Mouse (Mus musculus) bone marrow, adult 2 months (tissue): ENCODE results near the gene Slc30a1.

Source experiments
- CTCF ChIP-seq: fragments of 200-500 bp; IDR thresholded peaks from 2 replicates; pipeline ENCODE4 v1.5.1; 2011; ENCODE audit warnings: low read length, control low read depth; ENCODE audit not compliant: control insufficient read depth, insufficient read depth
- POLR2A ChIP-seq: fragments of 200-500 bp; IDR thresholded peaks from 2 replicates; pipeline ENCODE4 v1.6.1; 2011; ENCODE audit warnings: low read depth, mild to moderate bottlenecking, control low read depth, low read length, borderline replicate concordance; ENCODE audit not compliant: control insufficient read depth

DNA sequence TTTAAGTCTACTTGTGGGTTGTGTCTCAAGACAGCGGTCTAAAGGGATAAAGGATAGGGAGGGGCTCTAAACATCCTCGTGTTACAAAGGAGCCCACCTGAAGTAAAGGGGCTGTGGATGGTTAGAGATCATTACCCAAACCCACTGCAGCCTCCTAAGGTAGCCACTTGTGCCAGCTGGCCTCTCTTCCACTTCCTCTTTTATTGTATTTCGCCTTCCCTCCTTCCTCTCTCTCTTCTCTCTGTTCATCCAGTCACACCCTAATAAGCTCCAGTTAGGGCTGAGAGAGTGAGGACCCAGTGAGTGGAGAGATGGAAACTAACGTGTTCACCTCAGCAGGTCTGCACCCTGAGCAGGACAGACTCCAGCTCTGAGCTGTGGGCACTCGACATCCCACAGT is 10.3 kb downstream of the Slc30a1 start:
- TF ChIP-seq CTCF (no peak), POLR2A (no peak)
